Mouse (Mus musculus) myocyte (in vitro differentiated cells): Measurements from ENCODE around the gene Hcrtr1. TPM values are rescaled to one million over a fixed set of nuclear protein-coding genes. Genes with fewer than 3 reads are reported as not detected.

ENCODE experiments used
- H3K27me3 ChIP-seq: one replicate; pipeline ENCODE4 v1.6.1; 2011; ENCODE audit not compliant: control insufficient read depth, insufficient read depth, insufficient read length
- H3K36me3 ChIP-seq: one replicate; pipeline ENCODE4 v1.6.1; 2011; ENCODE audit not compliant: control insufficient read depth, insufficient read depth
- H3K4me2 ChIP-seq: one replicate; pipeline ENCODE4 v1.6.1; 2011; ENCODE audit warnings: low read depth, control low read depth
- H3K4me3 ChIP-seq: one replicate; pipeline ENCODE4 v1.5.1; 2011; ENCODE audit warnings: mild to moderate bottlenecking, control low read depth, moderate library complexity
- H3K79me2 ChIP-seq: one replicate; pipeline ENCODE4 v1.6.1; 2011; ENCODE audit not compliant: control insufficient read depth, insufficient read depth
- H3ac ChIP-seq: one replicate; pipeline ENCODE4 v1.6.1; 2011; ENCODE audit not compliant: control insufficient read depth, insufficient read length
- CEBPB ChIP-seq: IDR thresholded peaks from 2 replicates; pipeline ENCODE4 v1.6.1; 2011; ENCODE audit warnings: mild to moderate bottlenecking, moderate library complexity; ENCODE audit not compliant: poor library complexity, insufficient read depth, severe bottlenecking
- E2F4 ChIP-seq: IDR thresholded peaks from one replicate; pipeline ENCODE4 v1.6.1; 2011; ENCODE audit warnings: mild to moderate bottlenecking, control low read depth, moderate library complexity; ENCODE audit not compliant: insufficient read depth
- MAX ChIP-seq: IDR thresholded peaks from one replicate; pipeline ENCODE4 v1.6.1; 2011; ENCODE audit warnings: low read depth, mild to moderate bottlenecking, control low read depth
- MYOD1 ChIP-seq, 3 experiments: IDR thresholded peaks; one replicate each; pipeline ENCODE4 v1.6.1; 2011; ENCODE audit warnings: control low read depth in 2 of 3, low read depth in 2 of 3, mild to moderate bottlenecking in 2 of 3, moderate library complexity in 1 of 3; ENCODE audit not compliant: insufficient read length in 2 of 3, control insufficient read depth in 1 of 3
- MYOG ChIP-seq, 3 experiments: IDR thresholded peaks; one replicate each; pipeline ENCODE4 v1.6.1; 2011; ENCODE audit warnings: control low read depth in 2 of 3, low read depth in 2 of 3, mild to moderate bottlenecking in 2 of 3; ENCODE audit not compliant: insufficient read length in 2 of 3, control insufficient read depth in 1 of 3, insufficient read depth in 1 of 3
- POLR2A ChIP-seq: IDR thresholded peaks from one replicate; pipeline ENCODE4 v1.6.1; 2011; ENCODE audit warnings: low read depth, mild to moderate bottlenecking, control low read depth, moderate library complexity; ENCODE audit not compliant: insufficient read length
- POLR2AphosphoS2 ChIP-seq: IDR thresholded peaks from one replicate; pipeline ENCODE4 v1.6.1; 2011; ENCODE audit warnings: low read depth, control low read depth; ENCODE audit not compliant: insufficient read length
- REST ChIP-seq: IDR thresholded peaks from one replicate; pipeline ENCODE4 v1.6.1; 2011; ENCODE audit warnings: mild to moderate bottlenecking, control low read depth, moderate library complexity; ENCODE audit not compliant: insufficient read depth, insufficient read length
- SRF ChIP-seq: IDR thresholded peaks from one replicate; pipeline ENCODE4 v1.6.1; 2011; ENCODE audit warnings: low read depth; ENCODE audit not compliant: control insufficient read depth, insufficient read length
- TCF12 ChIP-seq: IDR thresholded peaks from one replicate; pipeline ENCODE4 v1.6.1; 2011; ENCODE audit warnings: mild to moderate bottlenecking, control low read depth; ENCODE audit not compliant: poor library complexity, insufficient read depth, severe bottlenecking
- TCF3 ChIP-seq: IDR thresholded peaks from one replicate; pipeline ENCODE4 v1.6.1; 2011; ENCODE audit warnings: low read depth, control low read depth; ENCODE audit not compliant: insufficient read length
- USF1 ChIP-seq: IDR thresholded peaks from one replicate; pipeline ENCODE4 v1.6.1; 2011; ENCODE audit warnings: low read depth, mild to moderate bottlenecking, control low read depth, moderate library complexity
- polyA plus RNA-seq: library from polyadenylated mRNA; unstranded; fragments of >200 nt; fragmentation: generic; extraction: Trizol; gene quantifications from one replicate; pipeline ENCODE4 v1.2.1, GENCODE M21; 2012; ENCODE audit warnings: missing spikeins

Hcrtr1 gene
- polyA plus RNA-seq, 1 experiment, result not detected

GRCm38 (mm10) chr4:130177536-130177935 lies 38.4 kb upstream of the Hcrtr1 start:
- Histone ChIP-seq H3ac (no peak overlapping the region), H3K36me3 (no peaks in the 10 kb centered on the region), H3K79me2 (no peaks in the 10 kb centered on the region), H3K4me3 (no peak overlapping the region), H3K4me2 (no peak overlapping the region), H3K27me3 (no peaks in the 10 kb centered on the region)
- TF ChIP-seq POLR2A, result no peak

GRCm38 (mm10) chr4:130177087-130177486 lies 37.9 kb upstream of the Hcrtr1 start:
- TF ChIP-seq TCF12, result no peak
- no peak for TF ChIP-seq E2F4
- no peak for TF ChIP-seq TCF3
- TF ChIP-seq MYOD1 (IDR thresholded peaks at IDR 0.05; ENCODE audit: control insufficient read depth in 1 of 3, insufficient read length in 2 of 3, low read depth in 2 of 3), result no peak
- TF ChIP-seq REST, result no peak
- no peak for TF ChIP-seq MYOG (IDR thresholded peaks at IDR 0.05; ENCODE audit: control insufficient read depth in 1 of 3, insufficient read depth in 1 of 3, insufficient read length in 2 of 3, low read depth in 2 of 3)
- TF ChIP-seq POLR2AphosphoS2, result no peak
- no peak for TF ChIP-seq POLR2A
- no peak for TF ChIP-seq SRF
- TF ChIP-seq CEBPB, result no peak
- no peak for TF ChIP-seq MAX
- TF ChIP-seq USF1, result no peak
- Histone ChIP-seq H3K27me3 (no peaks in the 10 kb centered on the region), H3K4me2 (peak overlapping the region; percentile 24), H3ac (no peak overlapping the region), H3K79me2 (no peaks in the 10 kb centered on the region), H3K36me3 (no peaks in the 10 kb centered on the region), H3K4me3 (no peak overlapping the region)

GRCm38 (mm10) chr4:130176156-130176720 lies 37.1 kb upstream of the Hcrtr1 start:
- Histone ChIP-seq H3ac (no peak overlapping the region), H3K79me2 (no peaks in the 10 kb centered on the region), H3K36me3 (no peaks in the 10 kb centered on the region), H3K27me3 (no peaks in the 10 kb centered on the region), H3K4me3 (no peak overlapping the region), H3K4me2 (no peak overlapping the region)
- TF ChIP-seq REST, result no peak
- TF ChIP-seq USF1, result no peak
- TF ChIP-seq MYOD1 (IDR thresholded peaks at IDR 0.05; ENCODE audit: control insufficient read depth in 1 of 3, insufficient read length in 2 of 3, low read depth in 2 of 3), result no peak
- no peak for TF ChIP-seq MAX
- TF ChIP-seq TCF12, result no peak
- no peak for TF ChIP-seq CEBPB
- no peak for TF ChIP-seq POLR2AphosphoS2
- TF ChIP-seq POLR2A, result no peak
- TF ChIP-seq SRF, result no peak
- TF ChIP-seq TCF3, result no peak
- no peak for TF ChIP-seq E2F4
- TF ChIP-seq MYOG (IDR thresholded peaks at IDR 0.05; ENCODE audit: control insufficient read depth in 1 of 3, insufficient read depth in 1 of 3, insufficient read length in 2 of 3, low read depth in 2 of 3), result no peak

GRCm38 (mm10) chr4:130175072-130175711 lies 36.0 kb upstream of the Hcrtr1 start, which contains the start of gene Tinagl1:
Gene Tinagl1, minus strand, starts transcription at chr4:130175122.
- H3K27me3 ChIP-seq, result no peaks in the 10 kb centered on the region
- no peaks in the 10 kb centered on the region for H3K36me3 ChIP-seq
- no peak within 1 kb of the TSS for H3ac ChIP-seq
- H3K4me3 ChIP-seq, result peak within 1 kb of the TSS; percentile 8
- no peaks in the 10 kb centered on the region for H3K79me2 ChIP-seq
- H3K4me2 ChIP-seq, result peak within 1 kb of the TSS; percentile 83
- no peak for TF ChIP-seq MYOG (IDR thresholded peaks at IDR 0.05; ENCODE audit: control insufficient read depth in 1 of 3, insufficient read depth in 1 of 3, insufficient read length in 2 of 3, low read depth in 2 of 3)
- no peak for TF ChIP-seq REST
- TF ChIP-seq E2F4, result no peak
- no peak for TF ChIP-seq USF1
- TF ChIP-seq POLR2A, result no peak
- TF ChIP-seq MYOD1 (IDR thresholded peaks at IDR 0.05; ENCODE audit: control insufficient read depth in 1 of 3, insufficient read length in 2 of 3, low read depth in 2 of 3), result no peak
- no peak for TF ChIP-seq TCF12
- no peak for TF ChIP-seq POLR2AphosphoS2
- TF ChIP-seq CEBPB, result no peak
- no peak for TF ChIP-seq SRF
- TF ChIP-seq TCF3, result no peak
- TF ChIP-seq MAX, result no peak
